ENCODE assay signal across 10 mouse cellular contexts in the genomic region with DNA sequence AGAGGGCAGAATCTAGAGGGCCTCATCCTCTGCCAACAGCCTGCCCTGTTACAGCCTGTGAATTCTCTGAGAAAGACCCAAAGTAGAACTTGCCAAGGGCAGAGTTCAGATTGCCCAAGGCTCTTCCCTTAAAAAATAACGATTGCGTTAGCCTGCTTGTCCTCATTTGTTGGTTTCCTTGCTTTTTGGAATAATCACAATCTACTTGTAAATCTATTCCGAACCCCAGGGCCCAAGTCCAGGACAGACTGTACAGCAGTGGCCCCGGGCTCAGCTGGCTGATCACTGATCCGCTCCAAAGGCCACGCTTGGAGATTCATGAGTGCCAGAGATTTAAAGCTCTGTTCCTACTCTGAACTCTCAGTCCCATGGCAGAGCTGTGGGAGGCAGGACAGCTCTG. TPM values are rescaled to one million over a fixed set of nuclear protein-coding genes. Genes with fewer than 3 reads are reported as not detected.
DNase-seq lines count a peak whose midpoint lies in the region; ATAC-seq and TF ChIP-seq lines count a peak whose summit lies in the region.
"Had no signal": no experiment of that assay in that cellular context is flagged by ENCODE, and none has a peak within 500 bp of the region (broad histone marks: within the 10 kb centered on the region; RNA-seq: fewer than 3 reads in every experiment).

No protein-coding gene starts in this region.

- peak; percentile 82 for DNase-seq in kidney, adult 18-20 months
- DNase-seq in kidney, postnatal 4 days, result no peak
- peak; percentile 62 to 64 for DNase-seq in adrenal gland, postnatal 36 days
- peak; percentile 76 for DNase-seq in kidney, postnatal 14 days
- peak; percentile 30 for DNase-seq in lung, postnatal 10 days
- no peak for DNase-seq in embryo, embryonic 10.5 days (ENCODE audit: low spot score)
- DNase-seq in stomach, postnatal 0 days (ENCODE audit: low spot score), result no peak
- DNase-seq: cerebellum, postnatal 25 days; thymus, postnatal 14 days had no signal

- H3K9ac ChIP-seq in stomach, postnatal 0 days (ENCODE audit: low read length), result no peak overlapping the region
- no peak overlapping the region for H3K9ac ChIP-seq in forebrain, embryonic 13.5 days

- no peak for TF ChIP-seq CTCF in stomach, postnatal 0 days (IDR thresholded peaks at IDR 0.05; ENCODE audit: low read depth)

- ATAC-seq in stomach, postnatal 0 days (ENCODE audit: low FRiP score, low TSS enrichment), result no peak
- no peak for ATAC-seq in forebrain, embryonic 13.5 days

- no peaks in the 10 kb centered on the region for H3K4me1 ChIP-seq in stomach, postnatal 0 days (replicated peaks; ENCODE audit: control insufficient read depth, insufficient read depth)
- no peaks in the 10 kb centered on the region for H3K4me1 ChIP-seq in forebrain, embryonic 13.5 days

- WGBS in stomach, postnatal 0 days, result 82% methylated on average over 6 of the region's 6 CpGs
- whole genome bisulfite sequencing in forebrain, embryonic 13.5 days, result 90% methylated on average over 6 of the region's 6 CpGs

- no peak for TF ChIP-seq EP300 in stomach, postnatal 0 days (optimal IDR thresholded peaks at IDR 0.05)

- no peaks in the 10 kb centered on the region for H3K36me3 ChIP-seq in stomach, postnatal 0 days (ENCODE audit: control insufficient read depth, insufficient read depth, low read length)
- H3K36me3 ChIP-seq in forebrain, embryonic 13.5 days (ENCODE audit: poor library complexity, severe bottlenecking), result no peaks in the 10 kb centered on the region

- H3K4me2 ChIP-seq in stomach, postnatal 0 days (replicated peaks; ENCODE audit: low read depth), result no peak overlapping the region
- H3K4me2 ChIP-seq in forebrain, embryonic 13.5 days, result no peak overlapping the region

- H3K9me3 ChIP-seq in stomach, postnatal 0 days (ENCODE audit: control insufficient read depth, low read length), result no peaks in the 10 kb centered on the region
- H3K9me3 ChIP-seq in forebrain, embryonic 13.5 days (replicated peaks), result no peaks in the 10 kb centered on the region

- no peak overlapping the region for H3K4me3 ChIP-seq in stomach, postnatal 0 days (ENCODE audit: low read depth, low read length)
- H3K4me3 ChIP-seq in forebrain, embryonic 13.5 days, result no peak overlapping the region

- no peak overlapping the region for H3K27ac ChIP-seq in stomach, postnatal 0 days (replicated peaks)
- no peak overlapping the region for H3K27ac ChIP-seq in forebrain, embryonic 13.5 days

- no peaks in the 10 kb centered on the region for H3K27me3 ChIP-seq in stomach, postnatal 0 days (ENCODE audit: control insufficient read depth, insufficient read depth, low read length)
- H3K27me3 ChIP-seq in forebrain, embryonic 13.5 days, result no peaks in the 10 kb centered on the region

RNA-seq across cellular contexts. Expression of gene Tnfrsf8, which starts 34.0 kb away (rescaled TPM):
- under 1 TPM; 0.10 to 0.40 TPM for total RNA-seq in adrenal gland, postnatal 36 days (2021)
- polyA plus RNA-seq in stomach, postnatal 0 days (2015; fragmentation: Nextera tagmentation; extraction: Ambion mirVana), result 0.04 TPM in 2 replicates
- polyA plus RNA-seq in forebrain, embryonic 13.5 days (2015; fragmentation: Nextera tagmentation; extraction: Ambion mirVana), result 0.08 and 0.18 TPM in 2 replicates

RNA-seq across cellular contexts. Expression of gene Tnfrsf1b, which starts 34.3 kb away (rescaled TPM):
- total RNA-seq in adrenal gland, postnatal 36 days (2021), result 1 to 10 TPM; 7.6 to 9.7 TPM
- 5.4 and 6.0 TPM in 2 replicates for polyA plus RNA-seq in stomach, postnatal 0 days (2015; fragmentation: Nextera tagmentation; extraction: Ambion mirVana)
- 1.6 and 1.8 TPM in 2 replicates for polyA plus RNA-seq in forebrain, embryonic 13.5 days (2015; fragmentation: Nextera tagmentation; extraction: Ambion mirVana)

Comparison
In these comparisons a context has a peak if more than half of its experiments do, and no peak if none do; other contexts are left out.
1. DNase-seq: peak in kidney, adult 18-20 months (single experiment), adrenal gland, postnatal 36 days (2 of 2), kidney, postnatal 14 days (single experiment) and lung, postnatal 10 days (single experiment); none in kidney, postnatal 4 days (0 of 2), embryo, embryonic 10.5 days (single experiment) and stomach, postnatal 0 days (single experiment).